Mouse (Mus musculus) right cerebral cortex, adult 18-20 months (tissue): ENCODE data around the gene Gpr65.

Source experiments
- DNase-seq: peaks from one replicate; pipeline ENCODE4 v3.0.0; 2022; ENCODE audit warnings: mixed read lengths

The Gpr65 gene

DNA sequence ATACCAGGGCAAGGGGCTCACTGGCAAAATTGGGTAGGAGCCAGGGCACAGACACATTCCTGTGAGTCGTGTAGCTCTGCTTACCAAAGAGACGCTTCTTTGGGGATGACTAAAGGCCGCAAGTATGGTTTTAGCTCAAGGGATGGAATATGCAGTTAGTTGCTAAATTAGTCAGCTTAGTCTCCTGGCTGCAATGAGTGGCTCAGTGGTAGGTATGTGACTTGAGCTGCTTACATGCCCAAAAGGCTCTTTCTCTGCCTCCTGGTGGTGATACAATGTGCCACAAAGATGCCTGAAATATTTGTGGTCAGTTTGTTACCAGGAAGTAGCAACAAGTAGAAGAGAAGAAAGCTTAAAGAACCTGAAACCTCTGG, 15.0 kb downstream of the Gpr65 start:
- no peak for DNase-seq

DNA sequence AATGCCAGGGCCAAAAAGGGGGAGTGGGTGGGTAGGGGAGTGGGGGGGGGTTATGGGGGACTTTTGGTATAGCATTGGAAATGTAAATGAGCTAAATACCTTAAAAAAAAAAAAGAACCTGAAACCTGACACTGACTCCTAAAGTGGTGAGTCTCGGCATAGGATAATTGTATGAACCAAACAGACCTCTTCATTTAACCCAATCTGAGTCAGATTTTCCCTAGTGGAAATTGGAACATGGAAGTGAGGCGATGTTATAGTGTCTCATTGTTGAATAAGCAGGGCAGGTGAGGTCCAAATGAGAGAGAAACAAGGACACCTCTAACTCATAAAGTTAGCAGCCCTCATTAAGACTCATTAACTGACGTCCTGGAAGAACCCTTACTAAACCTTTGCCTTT, 16.0 kb downstream of the Gpr65 start:
- no peak for DNase-seq

- no peak for DNase-seq
These were observed 22.0 kb downstream of the Gpr65 start for GRCm38 (mm10) chr12:98290475-98290874.

GRCm38 (mm10) chr12:98292278-98292677, 23.8 kb downstream of the Gpr65 start:
- DNase-seq = no peak

DNA sequence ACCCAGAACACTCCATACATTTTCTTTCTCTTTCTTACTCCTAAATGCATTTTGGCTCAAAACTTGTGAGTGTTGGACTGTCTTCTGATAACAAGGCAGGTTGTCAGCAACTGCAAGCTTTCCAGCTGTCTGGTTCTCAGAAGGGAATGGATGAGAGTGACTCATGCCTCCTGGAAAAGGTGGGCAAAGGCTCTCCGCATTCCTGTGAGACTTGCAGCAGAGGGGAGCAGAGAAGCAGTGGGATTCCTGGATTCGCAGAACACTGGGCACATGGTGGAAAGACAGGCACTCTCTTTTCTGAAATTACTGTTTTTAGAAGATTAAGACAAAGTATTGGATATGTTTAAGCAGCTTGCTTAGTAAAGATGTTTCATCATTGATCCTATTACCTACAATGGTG, 25.8 kb downstream of the Gpr65 start:
- peak; percentile 6 for DNase-seq

- no peak for DNase-seq
These were observed 33.5 kb downstream of the Gpr65 start for GRCm38 (mm10) chr12:98301980-98302379.

DNA sequence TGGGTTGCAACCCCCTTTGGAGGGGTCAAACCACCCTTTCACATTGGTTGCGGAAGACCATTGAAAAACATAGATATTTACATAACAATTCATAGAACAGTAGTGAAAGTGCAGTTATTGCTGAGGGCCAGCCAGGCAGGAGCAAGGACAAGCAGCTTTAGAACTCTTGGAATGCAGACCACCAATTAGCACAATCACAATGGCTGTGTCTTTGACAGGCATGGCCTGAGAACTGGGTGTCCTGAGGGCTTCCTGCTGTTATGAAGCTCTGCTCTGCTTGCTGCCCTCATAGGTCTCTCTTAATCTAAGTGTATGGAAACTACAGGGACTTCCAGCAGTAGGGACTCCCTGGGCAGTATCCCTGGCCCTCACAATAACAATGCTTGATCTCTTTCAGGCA, 34.6 kb downstream of the Gpr65 start:
- DNase-seq = no peak

GRCm38 (mm10) chr12:98307179-98307915, 38.9 kb downstream of the Gpr65 start:
- DNase-seq = peak; percentile 13

GRCm38 (mm10) chr12:98311376-98312083, 43.1 kb downstream of the Gpr65 start:
- no peak for DNase-seq

DNA sequence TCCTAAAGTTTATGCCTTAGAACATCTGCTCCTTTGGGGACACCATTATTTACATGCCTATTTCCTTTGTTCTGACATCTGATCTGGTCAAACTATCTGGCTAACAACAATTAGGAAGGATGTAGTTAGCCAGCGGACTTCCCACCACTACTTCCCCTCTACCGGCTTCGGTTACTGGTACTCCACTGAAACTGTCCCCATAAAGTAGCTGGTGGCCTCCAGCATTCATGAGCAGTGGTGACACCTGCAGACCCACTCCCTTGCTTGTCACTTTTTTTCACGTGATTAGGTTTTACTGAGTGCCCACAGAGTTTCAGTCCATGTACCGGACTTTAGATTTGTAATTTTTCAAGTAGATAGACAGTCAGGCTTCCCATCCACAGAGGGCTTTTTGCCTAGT, 47.5 kb downstream of the Gpr65 start:
- DNase-seq = no peak

DNA sequence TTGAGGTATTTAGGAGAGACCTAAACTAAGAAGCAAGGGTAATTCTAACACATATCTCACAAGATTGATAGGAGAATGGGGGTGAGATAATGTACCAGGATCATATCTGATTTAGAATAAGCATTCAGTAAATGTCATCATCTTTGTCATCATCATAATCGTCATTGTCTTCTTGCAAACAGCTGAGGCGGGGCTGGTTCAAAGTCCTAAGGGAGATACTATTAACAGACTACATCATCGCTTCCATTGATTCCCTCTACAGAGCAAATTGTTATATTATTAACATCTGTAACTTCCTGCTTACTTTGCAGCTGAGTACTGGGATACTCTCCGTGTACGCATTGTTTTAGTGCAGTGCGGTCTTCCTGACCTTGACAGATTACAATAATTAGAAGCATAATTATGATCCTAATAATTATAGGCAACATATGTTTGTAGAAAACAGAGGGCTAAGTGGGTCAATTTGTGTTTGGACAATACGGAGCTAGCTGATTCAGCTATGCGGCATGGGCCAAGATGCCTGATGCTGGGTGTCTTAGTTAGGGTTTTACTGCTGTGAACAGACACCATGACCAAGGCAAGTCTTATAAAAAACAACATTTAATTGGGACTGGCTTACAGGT, 49.4 kb downstream of the Gpr65 start:
- DNase-seq = no peak

DNA sequence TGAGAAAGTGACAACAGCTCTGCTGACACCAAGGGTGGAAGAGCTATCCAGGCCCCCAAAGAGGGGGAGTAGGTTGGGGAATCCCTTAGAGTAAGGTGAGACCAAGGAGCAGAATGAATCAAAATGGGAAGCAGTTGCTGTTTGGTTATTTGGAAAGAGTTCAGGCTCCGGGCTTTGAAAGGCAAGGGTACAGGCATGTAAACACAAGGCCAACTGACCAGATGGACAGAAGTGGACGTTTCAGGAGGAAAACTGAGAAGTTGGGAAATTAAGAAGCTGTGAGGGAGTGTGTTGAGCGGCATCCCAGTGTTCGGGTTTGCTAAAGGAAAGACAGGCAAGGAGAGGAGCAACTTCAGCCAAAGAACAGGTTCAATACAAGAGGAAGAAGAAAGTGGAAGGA, 54.0 kb downstream of the Gpr65 start:
- no peak for DNase-seq

DNA sequence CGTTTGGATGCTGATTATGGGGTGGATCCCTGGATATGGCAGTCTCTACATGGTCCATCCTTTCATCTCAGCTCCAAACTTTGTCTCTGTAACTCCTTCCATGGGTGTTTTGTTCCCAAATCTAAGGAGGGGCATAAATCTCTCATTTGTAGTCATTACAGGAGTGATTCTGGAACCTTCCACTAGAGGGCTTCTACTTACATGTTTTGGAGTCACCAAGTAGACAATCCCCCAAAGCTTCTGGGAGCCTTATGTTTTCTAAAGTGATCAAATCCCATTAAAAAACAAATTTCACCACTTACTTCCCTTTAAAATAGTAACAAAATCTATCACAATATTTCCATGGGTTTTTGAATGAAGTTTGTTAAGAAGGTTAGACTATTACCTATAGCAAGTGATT, 55.7 kb downstream of the Gpr65 start:
- peak; percentile 21 for DNase-seq
